In genomic region chr10:126853286-126853685, GRCm38 (mm10) we compare ENCODE assay signal across 10 mouse cellular contexts. TPM values are rescaled to one million over a fixed set of nuclear protein-coding genes. Genes with fewer than 3 reads are reported as not detected.
DNase-seq lines count a peak whose midpoint lies in the region; ATAC-seq lines count a peak whose summit lies in the region.
"Had no signal": no experiment of that assay in that cellular context is flagged by ENCODE, and none has a peak within 500 bp of the region (broad histone marks: within the 10 kb centered on the region; RNA-seq: fewer than 3 reads in every experiment).

No protein-coding gene starts in this region.

- no peaks in the 10 kb centered on the region for H3K4me1 ChIP-seq in limb, embryonic 11.5 days (ENCODE audit: control insufficient read depth, insufficient read depth, low read length)
- H3K4me1 ChIP-seq in limb, embryonic 10.5 days = 0 out of 2 replicates have a peak, but pooled peaks cover 4% of the 10 kb centered on the region
- H3K4me1 ChIP-seq in forebrain, embryonic 15.5 days = no peaks in the 10 kb centered on the region
- H3K4me1 ChIP-seq: stomach, embryonic 15.5 days had no signal

- WGBS in limb, embryonic 11.5 days = 80% methylated on average over 10 of the region's 10 CpGs
- WGBS in limb, embryonic 10.5 days = 78% methylated on average over 10 of the region's 10 CpGs
- WGBS in forebrain, embryonic 15.5 days = 84% methylated on average over 10 of the region's 10 CpGs

- H3K4me2 ChIP-seq in limb, embryonic 11.5 days (ENCODE audit: low read depth, severe bottlenecking) = no peak overlapping the region
- no peak overlapping the region for H3K4me2 ChIP-seq in forebrain, embryonic 15.5 days (replicated peaks)
- H3K4me2 ChIP-seq: stomach, embryonic 15.5 days had no signal

- DNase-seq in adrenal gland, postnatal 36 days = peak; percentile 6 to 16
- no peak for DNase-seq in adrenal gland, adult 8-10 months
- DNase-seq in limb, embryonic 11.5 days (ENCODE audit: low spot score) = peak; percentile 37
- DNase-seq in limb, embryonic 10.5 days (ENCODE audit: low spot score) = no peak
- peak; percentile 71 for DNase-seq in ZHBTc4 (ENCODE audit: low read depth, low spot score)
- DNase-seq in cerebellum, adult 11 months = no peak

- H3K36me3 ChIP-seq in limb, embryonic 11.5 days (ENCODE audit: control insufficient read depth, insufficient read depth, low read length) = no peaks in the 10 kb centered on the region
- no peaks in the 10 kb centered on the region for H3K36me3 ChIP-seq in limb, embryonic 10.5 days
- H3K36me3 ChIP-seq in forebrain, embryonic 15.5 days = no peaks in the 10 kb centered on the region
- H3K36me3 ChIP-seq: G1E; stomach, embryonic 15.5 days had no signal

- no peak for ATAC-seq in limb, embryonic 11.5 days (ENCODE audit: insufficient number of reproducible peaks, low FRiP score, low TSS enrichment, low read depth)
- peak; percentile 71 for ATAC-seq in megakaryocyte-erythroid progenitor cell, adult 5-6 weeks (replicated peaks; ENCODE audit: low FRiP score, low TSS enrichment, poor library complexity, severe bottlenecking)
- ATAC-seq in forebrain, embryonic 15.5 days (replicated peaks) = no peak

- no peaks in the 10 kb centered on the region for H3K27me3 ChIP-seq in limb, embryonic 11.5 days (ENCODE audit: control insufficient read depth, insufficient read depth, low read length)
- H3K27me3 ChIP-seq in limb, embryonic 10.5 days (ENCODE audit: low read depth, poor library complexity, severe bottlenecking) = no peaks in the 10 kb centered on the region
- no peaks in the 10 kb centered on the region for H3K27me3 ChIP-seq in forebrain, embryonic 15.5 days
- H3K27me3 ChIP-seq: stomach, embryonic 15.5 days had no signal

- no peaks in the 10 kb centered on the region; the same call in 1 of the 2 replicates for H3K9me3 ChIP-seq in limb, embryonic 11.5 days (ENCODE audit: control insufficient read depth, low read length)
- H3K9me3 ChIP-seq in limb, embryonic 10.5 days (replicated peaks) = no peaks in the 10 kb centered on the region
- no peaks in the 10 kb centered on the region for H3K9me3 ChIP-seq in forebrain, embryonic 15.5 days
- H3K9me3 ChIP-seq: stomach, embryonic 15.5 days had no signal

- no peak overlapping the region for H3K9ac ChIP-seq in limb, embryonic 11.5 days (ENCODE audit: low read length)
- H3K9ac ChIP-seq in forebrain, embryonic 15.5 days (replicated peaks) = no peak overlapping the region
- H3K9ac ChIP-seq: stomach, embryonic 15.5 days had no signal

- H3K27ac ChIP-seq in limb, embryonic 11.5 days (replicated peaks; ENCODE audit: low read depth, low read length) = no peak overlapping the region
- no peak overlapping the region for H3K27ac ChIP-seq in limb, embryonic 10.5 days
- H3K27ac ChIP-seq in forebrain, embryonic 15.5 days (replicated peaks) = no peak overlapping the region
- H3K27ac ChIP-seq: stomach, embryonic 15.5 days had no signal

- no peak overlapping the region for H3K4me3 ChIP-seq in limb, embryonic 11.5 days (ENCODE audit: low read depth, low read length)
- no peak overlapping the region for H3K4me3 ChIP-seq in limb, embryonic 10.5 days
- H3K4me3 ChIP-seq in forebrain, embryonic 15.5 days = no peak overlapping the region
- H3K4me3 ChIP-seq: stomach, embryonic 15.5 days had no signal

RNA-seq across cellular contexts. Expression of gene Atp23, which starts 47.9 kb away (rescaled TPM):
- total RNA-seq in adrenal gland, postnatal 36 days (2021) = 1 to 10 TPM; 5.1 to 9.3 TPM
- 1 to 10 TPM; 7.6 to 8.8 (median 8.5) TPM for total RNA-seq in adrenal gland, adult 8-10 months (2022)
- polyA plus RNA-seq in limb, embryonic 11.5 days (2014; fragmentation: Nextera tagmentation; extraction: Ambion mirVana) = 20.8 and 21.9 TPM in 2 replicates
- 19.3 and 23.6 TPM in 2 replicates for polyA plus RNA-seq in limb, embryonic 10.5 days (2016; fragmentation: Nextera tagmentation; extraction: Ambion mirVana)
- total RNA-seq in megakaryocyte-erythroid progenitor cell, adult 5-6 weeks (2014; fragmentation: Nextera tagmentation) = 16.0 and 28.8 TPM in 2 replicates
- 5.8 and 16.2 TPM in 2 replicates for total RNA-seq in megakaryocyte-erythroid progenitor cell, adult 5-6 weeks (2017)
- polyA plus RNA-seq in forebrain, embryonic 15.5 days (2015; fragmentation: Nextera tagmentation; extraction: Ambion mirVana) = 9.2 and 11.9 TPM in 2 replicates

Comparison
In these comparisons a context has a peak if more than half of its experiments do, and no peak if none do; other contexts are left out.
1. DNase-seq: peak in adrenal gland, postnatal 36 days (2 of 2), limb, embryonic 11.5 days (single experiment) and ZHBTc4 (single experiment); none in adrenal gland, adult 8-10 months (single experiment), limb, embryonic 10.5 days (single experiment) and cerebellum, adult 11 months (single experiment).